In genomic region chr9:45119316-45119953, GRCm38 (mm10) we compare ENCODE assay signal across 9 mouse cellular contexts. TPM values are rescaled to one million over a fixed set of nuclear protein-coding genes. Genes with fewer than 3 reads are reported as not detected.
DNase-seq lines count a peak whose midpoint lies in the region; ATAC-seq and TF ChIP-seq lines count a peak whose summit lies in the region.
"Had no signal": no experiment of that assay in that cellular context is flagged by ENCODE, and none has a peak within 500 bp of the region (broad histone marks: within the 10 kb centered on the region; RNA-seq: fewer than 3 reads in every experiment).

No protein-coding gene starts in this region.

- peak; percentile 56 for TF ChIP-seq CTCF in intestine, postnatal 0 days (IDR thresholded peaks at IDR 0.05; ENCODE audit: low read depth)
- TF ChIP-seq CTCF in MEL (IDR thresholded peaks at IDR 0.05 in 2 of 3, conservative IDR thresholded peaks at IDR 0.05 in 1 of 3; ENCODE audit: control insufficient read depth in 1 of 3, insufficient read depth in 1 of 3, low read depth in 2 of 3, low read length in 3 of 3, poor library complexity in 1 of 3, severe bottlenecking in 1 of 3), result peak in 2 of 3 experiments; percentile 43 to 58; a peak in 4 of 6 replicates

- TF ChIP-seq RAD21 in MEL (IDR thresholded peaks at IDR 0.05; ENCODE audit: low read depth, low read length), result peak; percentile 57

- no peaks in the 10 kb centered on the region for H3K79me2 ChIP-seq in MEL (ENCODE audit: control insufficient read depth, insufficient read depth, low read length, poor library complexity)

- 95% methylated on average over 8 of the region's 8 CpGs for WGBS in intestine, postnatal 0 days
- 95% methylated on average over 8 of the region's 8 CpGs for WGBS in intestine, embryonic 15.5 days
- 91% methylated on average over 8 of the region's 8 CpGs for WGBS in embryonic facial prominence, embryonic 14.5 days
- WGBS in midbrain, embryonic 12.5 days, result 95% methylated on average over 8 of the region's 8 CpGs

- no peaks in the 10 kb centered on the region for H3K27me3 ChIP-seq in intestine, postnatal 0 days (replicated peaks; ENCODE audit: control insufficient read depth, insufficient read depth, low read length)
- H3K27me3 ChIP-seq in intestine, embryonic 15.5 days (replicated peaks), result no peaks in the 10 kb centered on the region
- peaks cover 3 to 11% of the 10 kb centered on the region in 2 experiments for H3K27me3 ChIP-seq in MEL (ENCODE audit: control insufficient read depth in 1 of 2, insufficient read depth in 2 of 2, low read length in 2 of 2)
- no peaks in the 10 kb centered on the region for H3K27me3 ChIP-seq in embryonic facial prominence, embryonic 14.5 days (replicated peaks; ENCODE audit: control insufficient read depth, insufficient read depth, low read length)
- H3K27me3 ChIP-seq in midbrain, embryonic 12.5 days, result peaks cover 22% of the 10 kb centered on the region

- H3K36me3 ChIP-seq in intestine, postnatal 0 days (ENCODE audit: control insufficient read depth, insufficient read depth), result no peaks in the 10 kb centered on the region
- no peaks in the 10 kb centered on the region for H3K36me3 ChIP-seq in intestine, embryonic 15.5 days
- H3K36me3 ChIP-seq in MEL (ENCODE audit: control insufficient read depth in 1 of 2, insufficient read depth in 2 of 2, low read length in 2 of 2), result peaks cover 0 to 2% of the 10 kb centered on the region in 2 experiments; a peak in 2 of 4 replicates
- no peaks in the 10 kb centered on the region for H3K36me3 ChIP-seq in embryonic facial prominence, embryonic 14.5 days (ENCODE audit: control insufficient read depth, insufficient read depth, low read length)
- no peaks in the 10 kb centered on the region for H3K36me3 ChIP-seq in midbrain, embryonic 12.5 days
- H3K36me3 ChIP-seq: G1E had no signal

- no peak overlapping the region for H3K4me3 ChIP-seq in intestine, postnatal 0 days (ENCODE audit: low read depth, low read length)
- H3K4me3 ChIP-seq in intestine, embryonic 15.5 days (replicated peaks), result no peak overlapping the region
- H3K4me3 ChIP-seq in MEL (ENCODE audit: control insufficient read depth in 1 of 2, insufficient read depth in 1 of 2, low read depth in 2 of 2, low read length in 2 of 2), result no peak overlapping the region
- peak overlapping the region; percentile 67; the same call in 1 of the 2 replicates for H3K4me3 ChIP-seq in embryonic facial prominence, embryonic 14.5 days (ENCODE audit: low read depth, low read length)
- H3K4me3 ChIP-seq in midbrain, embryonic 12.5 days, result no peak overlapping the region

- peak; percentile 20 for DNase-seq in MEL (ENCODE audit: low read depth, low spot score)
- DNase-seq in embryonic facial prominence, embryonic 14.5 days (ENCODE audit: low spot score), result no peak
- no peak for DNase-seq in layer of hippocampus, postnatal 25 days (ENCODE audit: extremely low spot score in 1 of 2, low spot score in 1 of 2)
- DNase-seq in layer of hippocampus, adult 9-11 months, result no peak
- DNase-seq in kidney, adult 9 months, result no peak

- H3K27ac ChIP-seq in intestine, postnatal 0 days (ENCODE audit: low read depth, low read length), result no peak overlapping the region
- no peak overlapping the region for H3K27ac ChIP-seq in intestine, embryonic 15.5 days
- no peak overlapping the region for H3K27ac ChIP-seq in MEL (ENCODE audit: control insufficient read depth, low read depth, low read length)
- H3K27ac ChIP-seq in embryonic facial prominence, embryonic 14.5 days (replicated peaks; ENCODE audit: low read depth, low read length), result no peak overlapping the region
- H3K27ac ChIP-seq in midbrain, embryonic 12.5 days (replicated peaks), result no peak overlapping the region

- no peak overlapping the region for H3K4me2 ChIP-seq in intestine, postnatal 0 days (replicated peaks; ENCODE audit: low read depth)
- H3K4me2 ChIP-seq in intestine, embryonic 15.5 days (replicated peaks), result no peak overlapping the region
- H3K4me2 ChIP-seq in embryonic facial prominence, embryonic 14.5 days (ENCODE audit: low read depth, low read length), result peak overlapping the region; percentile 74; the same call in 1 of the 2 replicates
- H3K4me2 ChIP-seq in midbrain, embryonic 12.5 days (replicated peaks), result peak overlapping the region; percentile 63; the same call in 1 of the 2 replicates

- H3K9ac ChIP-seq in intestine, postnatal 0 days (ENCODE audit: low read depth, low read length), result no peak overlapping the region
- no peak overlapping the region for H3K9ac ChIP-seq in intestine, embryonic 15.5 days
- no peak overlapping the region for H3K9ac ChIP-seq in MEL (ENCODE audit: control insufficient read depth, low read depth, low read length, poor library complexity, severe bottlenecking)
- H3K9ac ChIP-seq in embryonic facial prominence, embryonic 14.5 days (ENCODE audit: low read depth, low read length), result no peak overlapping the region
- no peak overlapping the region for H3K9ac ChIP-seq in midbrain, embryonic 12.5 days (replicated peaks)

- no peak for TF ChIP-seq EP300 in MEL (IDR thresholded peaks at IDR 0.05; ENCODE audit: low read depth in 1 of 2, low read length in 2 of 2)

- ATAC-seq in intestine, postnatal 0 days, result no peak
- no peak for ATAC-seq in intestine, embryonic 15.5 days
- no peak for ATAC-seq in embryonic facial prominence, embryonic 14.5 days (ENCODE audit: low read depth)
- no peak for ATAC-seq in midbrain, embryonic 12.5 days (ENCODE audit: low FRiP score, low read depth)

- H3K9me3 ChIP-seq in intestine, postnatal 0 days (ENCODE audit: control insufficient read depth), result no peaks in the 10 kb centered on the region
- H3K9me3 ChIP-seq in intestine, embryonic 15.5 days, result no peaks in the 10 kb centered on the region
- H3K9me3 ChIP-seq in MEL (replicated peaks; ENCODE audit: insufficient read depth, low read length), result no peaks in the 10 kb centered on the region
- no peaks in the 10 kb centered on the region for H3K9me3 ChIP-seq in embryonic facial prominence, embryonic 14.5 days (ENCODE audit: control insufficient read depth, low read length)
- no peaks in the 10 kb centered on the region for H3K9me3 ChIP-seq in midbrain, embryonic 12.5 days
- H3K9me3 ChIP-seq: G1E had no signal

- H3K4me1 ChIP-seq in intestine, postnatal 0 days (replicated peaks; ENCODE audit: control insufficient read depth, insufficient read depth, low read length), result peaks cover 16% of the 10 kb centered on the region; the same call in 1 of the 2 replicates
- peaks cover 24% of the 10 kb centered on the region for H3K4me1 ChIP-seq in intestine, embryonic 15.5 days (replicated peaks)
- peaks cover 0 to 4% of the 10 kb centered on the region in 2 experiments; a peak in 2 of 4 replicates for H3K4me1 ChIP-seq in MEL (ENCODE audit: control insufficient read depth in 1 of 2, insufficient read depth in 2 of 2, low read length in 2 of 2)
- H3K4me1 ChIP-seq in embryonic facial prominence, embryonic 14.5 days (ENCODE audit: control insufficient read depth, insufficient read depth, low read length), result peaks cover 14% of the 10 kb centered on the region
- peaks cover 23% of the 10 kb centered on the region for H3K4me1 ChIP-seq in midbrain, embryonic 12.5 days

- no peak for TF ChIP-seq POLR2A in MEL (IDR thresholded peaks at IDR 0.05; ENCODE audit: control insufficient read depth in 1 of 2, insufficient read depth in 1 of 2, low read depth in 1 of 2, low read length in 2 of 2, poor library complexity in 1 of 2)

TF ChIP-seq in MEL, 35 proteins besides CTCF, POLR2A, EP300 and RAD21 (continues in another document):
- no peak for TF ChIP-seq TCF12 (IDR thresholded peaks at IDR 0.05; ENCODE audit: low read depth, low read length)
- TF ChIP-seq ZKSCAN1 (IDR thresholded peaks at IDR 0.05; ENCODE audit: low read depth, low read length), result no peak
- 0 out of 2 replicates have a peak, but pooled peaks have one; percentile 35 for TF ChIP-seq MXI1 (IDR thresholded peaks at IDR 0.05; ENCODE audit: low read depth, low read length)
- peak; percentile 57 for TF ChIP-seq USF1 (IDR thresholded peaks at IDR 0.05; ENCODE audit: low read depth, low read length)
- peak; percentile 42 for TF ChIP-seq SMC3 (IDR thresholded peaks at IDR 0.05; ENCODE audit: low read depth, low read length)
- TF ChIP-seq ZC3H11A (IDR thresholded peaks at IDR 0.05; ENCODE audit: low read depth, low read length), result peak; percentile 41; the same call in 1 of the 2 replicates
- TF ChIP-seq JUND (IDR thresholded peaks at IDR 0.05; ENCODE audit: low read depth, low read length), result no peak

RNA-seq across cellular contexts. Expression of gene Scn2b, which starts 1.9 kb away (rescaled TPM):
- 0.96 and 1.1 TPM in 2 replicates for polyA plus RNA-seq in intestine, postnatal 0 days (2015; fragmentation: Nextera tagmentation; extraction: Ambion mirVana)
- 2.7 and 3.0 TPM in 2 replicates for polyA plus RNA-seq in intestine, embryonic 15.5 days (2015; fragmentation: Nextera tagmentation; extraction: Ambion mirVana)
- total RNA-seq in MEL (2012; rRNA removed), result not detected in 2 replicates
- not detected for polyA plus RNA-seq in MEL (2012; ENCODE audit: insufficient read depth in 1 of 2, insufficient read length in 2 of 2, low read depth in 1 of 2, low replicate concordance in 2 of 2, missing spikeins in 1 of 2)
- 2.4 TPM in 2 replicates for polyA plus RNA-seq in embryonic facial prominence, embryonic 14.5 days (2014; fragmentation: Nextera tagmentation; extraction: Ambion mirVana)
- polyA plus RNA-seq in midbrain, embryonic 12.5 days (2016; fragmentation: Nextera tagmentation; extraction: Ambion mirVana), result 4.2 and 4.3 TPM in 2 replicates
- total RNA-seq in layer of hippocampus, postnatal 25 days (2021), result 100 to 1,000 TPM; 243 to 261 TPM
- polyA plus RNA-seq: G1E had no signal

RNA-seq across cellular contexts. Expression of gene Scn4b, which starts 18.8 kb away (rescaled TPM):
- 0.04 TPM in 1 of 2 replicates, not detected in the other for polyA plus RNA-seq in intestine, postnatal 0 days (2015; fragmentation: Nextera tagmentation; extraction: Ambion mirVana)
- polyA plus RNA-seq in intestine, embryonic 15.5 days (2015; fragmentation: Nextera tagmentation; extraction: Ambion mirVana), result 0.11 and 0.13 TPM in 2 replicates
- total RNA-seq in MEL (2012; rRNA removed), result not detected in 2 replicates
- not detected for polyA plus RNA-seq in MEL (2012; ENCODE audit: insufficient read depth in 1 of 2, insufficient read length in 2 of 2, low read depth in 1 of 2, low replicate concordance in 2 of 2, missing spikeins in 1 of 2)
- polyA plus RNA-seq in embryonic facial prominence, embryonic 14.5 days (2014; fragmentation: Nextera tagmentation; extraction: Ambion mirVana), result 0.13 and 0.19 TPM in 2 replicates
- 0.15 and 0.18 TPM in 2 replicates for polyA plus RNA-seq in midbrain, embryonic 12.5 days (2016; fragmentation: Nextera tagmentation; extraction: Ambion mirVana)
- 10 to 100 TPM; 11.0 to 12.3 TPM for total RNA-seq in layer of hippocampus, postnatal 25 days (2021)
- polyA plus RNA-seq: G1E had no signal

RNA-seq across cellular contexts. Expression of gene Jaml, which starts 40.5 kb away (rescaled TPM):
- 221 and 255 TPM in 2 replicates for polyA plus RNA-seq in intestine, postnatal 0 days (2015; fragmentation: Nextera tagmentation; extraction: Ambion mirVana)
- polyA plus RNA-seq in intestine, embryonic 15.5 days (2015; fragmentation: Nextera tagmentation; extraction: Ambion mirVana), result 74.9 and 80.6 TPM in 2 replicates
- not detected in 2 replicates for total RNA-seq in MEL (2012; rRNA removed)
- not detected for polyA plus RNA-seq in MEL (2012; ENCODE audit: insufficient read depth in 1 of 2, insufficient read length in 2 of 2, low read depth in 1 of 2, low replicate concordance in 2 of 2, missing spikeins in 1 of 2)
- 0.21 and 0.50 TPM in 2 replicates for polyA plus RNA-seq in embryonic facial prominence, embryonic 14.5 days (2014; fragmentation: Nextera tagmentation; extraction: Ambion mirVana)
- 0.17 and 0.25 TPM in 2 replicates for polyA plus RNA-seq in midbrain, embryonic 12.5 days (2016; fragmentation: Nextera tagmentation; extraction: Ambion mirVana)
- total RNA-seq in layer of hippocampus, postnatal 25 days (2021), result under 1 TPM in 1 of 2 experiments, not detected in 1; 0.32 TPM
- total RNA-seq: G1E had no signal
- polyA plus RNA-seq: G1E had no signal

Comparison
In these comparisons a context has a peak if more than half of its experiments do, and no peak if none do; other contexts are left out.
1. H3K4me2 ChIP-seq: peak in embryonic facial prominence, embryonic 14.5 days (single experiment) and midbrain, embryonic 12.5 days (single experiment); none in intestine, postnatal 0 days (single experiment) and intestine, embryonic 15.5 days (single experiment).
2. RNA of gene Jaml, which starts 40.5 kb away (polyA plus RNA-seq): 221 to 255 TPM in intestine, postnatal 0 days and 74.9 to 80.6 TPM in intestine, embryonic 15.5 days; 0.21 to 0.50 TPM in embryonic facial prominence, embryonic 14.5 days, 0.17 to 0.25 TPM in midbrain, embryonic 12.5 days and not detected in MEL; every median in the first group is over 10 times any median in the second.